Mouse (Mus musculus): ENCODE measurements around the gene Tnfrsf23. TPM values are rescaled to one million over a fixed set of nuclear protein-coding genes. Genes with fewer than 3 reads are reported as not detected.
"Not testable (repeated sequence)": the region's sequence is repeated elsewhere in the genome, so short reads cannot be mapped to it uniquely, and the experiment has no call there.

Gene Tnfrsf23
- polyA plus RNA-seq, 1 experiment from 2014 or later = 0.44 TPM

DNA sequence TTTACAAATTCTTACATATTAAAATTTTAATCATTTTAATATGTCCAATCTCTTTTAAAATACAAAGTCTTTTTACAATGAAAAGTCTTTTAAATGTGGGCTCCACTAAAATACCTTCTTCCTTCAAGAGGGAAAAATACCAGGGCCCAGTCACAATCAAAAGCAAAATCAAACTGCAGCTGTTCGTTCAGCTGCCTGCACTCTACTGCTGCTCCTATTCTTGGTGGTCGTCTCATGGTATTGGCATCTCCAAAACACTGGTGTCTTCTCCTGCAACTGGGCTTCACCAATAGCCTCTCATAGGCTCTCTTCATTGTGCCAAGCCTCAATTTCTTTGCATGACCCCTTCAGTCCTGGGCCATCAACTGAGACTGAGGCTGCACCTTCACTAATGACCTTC, 22.2 kb downstream of the Tnfrsf23 start:
- WGBS = 80% methylated on average over 2 of the region's 2 CpGs
- no peak overlapping the region for H3K9ac ChIP-seq (ENCODE audit: low read length)
- no peaks in the 10 kb centered on the region for H3K27me3 ChIP-seq (ENCODE audit: control insufficient read depth, insufficient read depth, low read length)
- DNase-seq (ENCODE audit: low spot score, missing footprints) = no peak
- H3K4me2 ChIP-seq = no peak overlapping the region
- ATAC-seq (ENCODE audit: low FRiP score) = no peak
- H3K36me3 ChIP-seq (ENCODE audit: control insufficient read depth, insufficient read depth, low read length) = no peaks in the 10 kb centered on the region
- no peak overlapping the region for H3K4me3 ChIP-seq (ENCODE audit: low read depth, low read length)
- no peaks in the 10 kb centered on the region for H3K4me1 ChIP-seq (ENCODE audit: control insufficient read depth, insufficient read depth, low read length)
- no peak overlapping the region for H3K27ac ChIP-seq (ENCODE audit: low read depth, low read length)
- no peaks in the 10 kb centered on the region for H3K9me3 ChIP-seq (ENCODE audit: control insufficient read depth, low read length)

DNA sequence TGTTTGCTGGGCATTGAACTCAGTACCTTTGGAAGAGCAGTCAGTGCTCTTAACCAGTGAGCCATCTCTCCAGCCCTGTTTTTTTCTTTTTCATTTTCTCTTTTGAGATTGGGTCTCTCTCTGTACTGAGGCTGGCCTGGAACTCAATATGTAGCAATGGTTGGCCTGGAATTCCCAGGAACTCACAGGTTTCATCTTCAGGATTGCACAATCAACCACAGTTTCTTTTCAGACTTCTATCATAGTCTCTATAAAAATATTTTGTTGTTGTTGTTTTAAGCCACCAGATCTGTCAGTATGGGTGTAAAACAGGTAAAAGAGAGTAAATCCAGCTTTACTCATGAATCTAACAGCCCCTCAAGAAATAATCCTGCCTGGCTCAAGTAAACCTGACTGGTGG, 24.9 kb downstream of the Tnfrsf23 start:
- ATAC-seq (ENCODE audit: low FRiP score) (no peak), DNase-seq (ENCODE audit: low spot score, missing footprints) (no peak)
- no peak overlapping the region for H3K9ac ChIP-seq (ENCODE audit: low read length)
- no peak overlapping the region for H3K4me2 ChIP-seq
- H3K27ac ChIP-seq (ENCODE audit: low read depth, low read length) = no peak overlapping the region
- H3K36me3 ChIP-seq (ENCODE audit: control insufficient read depth, insufficient read depth, low read length) = no peaks in the 10 kb centered on the region
- no peaks in the 10 kb centered on the region for H3K9me3 ChIP-seq (ENCODE audit: control insufficient read depth, low read length)
- no peaks in the 10 kb centered on the region for H3K4me1 ChIP-seq (ENCODE audit: control insufficient read depth, insufficient read depth, low read length)
- H3K27me3 ChIP-seq (ENCODE audit: control insufficient read depth, insufficient read depth, low read length) = no peaks in the 10 kb centered on the region
- no peak overlapping the region for H3K4me3 ChIP-seq (ENCODE audit: low read depth, low read length)

- H3K27ac ChIP-seq (ENCODE audit: low read depth, low read length); H3K9ac ChIP-seq (ENCODE audit: low read length); H3K9me3 ChIP-seq (ENCODE audit: control insufficient read depth, low read length); ATAC-seq (ENCODE audit: low FRiP score); H3K27me3 ChIP-seq (ENCODE audit: control insufficient read depth, insufficient read depth, low read length); H3K36me3 ChIP-seq (ENCODE audit: control insufficient read depth, insufficient read depth, low read length); H3K4me1 ChIP-seq (ENCODE audit: control insufficient read depth, insufficient read depth, low read length); DNase-seq (ENCODE audit: low spot score, missing footprints): not testable (repeated sequence)
- Histone ChIP-seq H3K4me2 (peak overlapping the region; percentile 75; the same call in 1 of the 2 replicates), H3K4me3 (ENCODE audit: low read depth, low read length) (peak overlapping the region; percentile 64; the same call in 1 of the 2 replicates)
- 50% methylated on average over 10 of the region's 10 CpGs for WGBS
These were observed 35.8 kb downstream of the Tnfrsf23 start for GRCm38 (mm10) chr7:143649769-143650346.

DNA sequence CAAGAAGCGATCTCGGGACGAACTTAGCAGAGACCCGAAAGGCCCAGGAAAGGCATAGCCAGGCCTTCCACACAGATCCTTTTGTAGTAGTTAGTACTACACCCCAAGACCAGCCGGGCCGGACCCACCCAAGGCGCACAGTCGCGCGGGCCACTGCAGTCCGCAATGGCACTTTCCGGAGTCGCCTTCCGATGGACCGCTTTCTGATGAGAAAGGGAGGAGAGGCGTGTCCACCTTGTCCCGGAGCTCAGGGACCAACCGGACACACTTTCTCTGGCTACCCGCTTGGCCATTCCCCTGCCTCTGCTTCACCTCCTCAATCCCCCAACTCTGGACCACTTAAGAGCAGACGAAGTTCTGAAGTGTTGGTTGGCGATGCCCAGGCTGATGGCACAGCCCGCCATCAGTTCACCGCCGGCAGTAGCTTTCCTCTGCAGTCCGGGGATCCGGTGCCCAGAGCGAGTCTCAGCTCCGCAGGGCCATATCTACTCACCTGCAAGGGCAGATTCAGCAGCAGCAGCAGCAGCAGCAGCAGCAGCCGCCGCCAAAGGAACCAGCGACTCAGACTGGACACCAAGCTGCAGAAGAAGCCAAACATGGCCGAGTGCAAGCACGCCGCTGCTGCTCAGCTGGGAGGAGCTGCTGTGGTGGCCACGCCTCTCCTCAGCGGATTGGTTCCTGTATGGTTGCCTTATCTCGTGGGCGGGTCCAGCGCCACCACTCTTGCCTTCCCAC, 36.5 kb downstream of the Tnfrsf23 start, which contains the start of gene Tnfrsf22:
Gene Tnfrsf22 (minus strand): TSS at position 628 of the 735 bp plus-strand sequence.
- WGBS = 2% methylated on average over 39 of the region's 39 CpGs
- ATAC-seq (ENCODE audit: low FRiP score) = peak; percentile 96
- no peak within 1 kb of the TSS for H3K27ac ChIP-seq (ENCODE audit: low read depth, low read length)

GRCm38 (mm10) chr7:143643949-143644348, 41.7 kb downstream of the Tnfrsf23 start:
- not testable (repeated sequence) for H3K4me1 ChIP-seq (ENCODE audit: control insufficient read depth, insufficient read depth, low read length); H3K4me2 ChIP-seq; H3K27ac ChIP-seq (ENCODE audit: low read depth, low read length); H3K9me3 ChIP-seq (ENCODE audit: control insufficient read depth, low read length); H3K36me3 ChIP-seq (ENCODE audit: control insufficient read depth, insufficient read depth, low read length); DNase-seq (ENCODE audit: low spot score, missing footprints); ATAC-seq (ENCODE audit: low FRiP score); H3K27me3 ChIP-seq (ENCODE audit: control insufficient read depth, insufficient read depth, low read length); H3K9ac ChIP-seq (ENCODE audit: low read length); H3K4me3 ChIP-seq (ENCODE audit: low read depth, low read length)
- WGBS = 93% methylated on average over 2 of the region's 2 CpGs

More for the DNA sequence above, 36.5 kb downstream of the Tnfrsf23 start, which contains the start of gene Tnfrsf22:
- Histone ChIP-seq H3K4me2 (peak within 1 kb of the TSS; percentile 75), H3K27me3 (ENCODE audit: control insufficient read depth, insufficient read depth, low read length) (no peaks in the 10 kb centered on the region), H3K36me3 (ENCODE audit: control insufficient read depth, insufficient read depth, low read length) (no peaks in the 10 kb centered on the region), H3K9ac (ENCODE audit: low read length) (peak within 1 kb of the TSS; percentile 77), H3K4me3 (ENCODE audit: low read depth, low read length) (peak within 1 kb of the TSS; percentile 64), H3K4me1 (ENCODE audit: control insufficient read depth, insufficient read depth, low read length) (no peaks in the 10 kb centered on the region), H3K9me3 (ENCODE audit: control insufficient read depth, low read length) (no peaks in the 10 kb centered on the region)
- DNase-seq (ENCODE audit: low spot score, missing footprints) = peak; percentile 97

DNA sequence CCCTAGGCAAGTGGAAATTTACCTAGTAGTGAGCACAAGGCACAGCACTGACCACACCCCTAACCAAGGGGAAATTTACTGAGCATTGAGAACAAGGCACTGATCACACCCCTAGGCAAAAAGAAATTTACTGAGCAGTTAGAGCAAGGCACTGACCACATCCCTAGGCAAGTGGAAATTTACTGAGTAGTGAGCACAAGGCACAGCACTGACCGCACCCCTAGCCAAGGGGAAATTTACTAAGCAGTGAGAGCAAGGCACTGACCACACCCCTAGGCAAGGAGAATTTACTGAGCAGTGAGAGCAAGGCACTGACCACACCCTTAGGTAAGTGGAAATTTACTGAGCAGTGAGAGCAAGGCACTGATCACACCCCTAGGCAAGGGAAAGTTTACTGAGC, 49.0 kb downstream of the Tnfrsf23 start:
- 87% methylated on average over 1 of the region's 1 CpGs for WGBS
- H3K4me3 ChIP-seq (ENCODE audit: low read depth, low read length) = no peak overlapping the region
- H3K27me3 ChIP-seq (ENCODE audit: control insufficient read depth, insufficient read depth, low read length) = no peaks in the 10 kb centered on the region
- DNase-seq (ENCODE audit: low spot score, missing footprints) = no peak
- no peaks in the 10 kb centered on the region for H3K9me3 ChIP-seq (ENCODE audit: control insufficient read depth, low read length)
- no peak overlapping the region for H3K9ac ChIP-seq (ENCODE audit: low read length)
- no peak overlapping the region for H3K4me2 ChIP-seq
- no peak for ATAC-seq (ENCODE audit: low FRiP score)
- H3K36me3 ChIP-seq (ENCODE audit: control insufficient read depth, insufficient read depth, low read length) = no peaks in the 10 kb centered on the region
- no peak overlapping the region for H3K27ac ChIP-seq (ENCODE audit: low read depth, low read length)
- no peaks in the 10 kb centered on the region for H3K4me1 ChIP-seq (ENCODE audit: control insufficient read depth, insufficient read depth, low read length)

- no peaks in the 10 kb centered on the region for H3K4me1 ChIP-seq (ENCODE audit: control insufficient read depth, insufficient read depth, low read length)
- H3K9ac ChIP-seq (ENCODE audit: low read length) = no peak overlapping the region
- 71% methylated on average over 2 of the region's 2 CpGs for WGBS
- no peak for ATAC-seq (ENCODE audit: low FRiP score)
- H3K4me3 ChIP-seq (ENCODE audit: low read depth, low read length) = no peak overlapping the region
- H3K27me3 ChIP-seq (ENCODE audit: control insufficient read depth, insufficient read depth, low read length) = no peaks in the 10 kb centered on the region
- no peaks in the 10 kb centered on the region for H3K36me3 ChIP-seq (ENCODE audit: control insufficient read depth, insufficient read depth, low read length)
- H3K9me3 ChIP-seq (ENCODE audit: control insufficient read depth, low read length) = no peaks in the 10 kb centered on the region
- no peak overlapping the region for H3K4me2 ChIP-seq
- no peak overlapping the region for H3K27ac ChIP-seq (ENCODE audit: low read depth, low read length)
- DNase-seq (ENCODE audit: low spot score, missing footprints) = no peak
These were observed 54.2 kb downstream of the Tnfrsf23 start for GRCm38 (mm10) chr7:143631503-143631902.

DNA sequence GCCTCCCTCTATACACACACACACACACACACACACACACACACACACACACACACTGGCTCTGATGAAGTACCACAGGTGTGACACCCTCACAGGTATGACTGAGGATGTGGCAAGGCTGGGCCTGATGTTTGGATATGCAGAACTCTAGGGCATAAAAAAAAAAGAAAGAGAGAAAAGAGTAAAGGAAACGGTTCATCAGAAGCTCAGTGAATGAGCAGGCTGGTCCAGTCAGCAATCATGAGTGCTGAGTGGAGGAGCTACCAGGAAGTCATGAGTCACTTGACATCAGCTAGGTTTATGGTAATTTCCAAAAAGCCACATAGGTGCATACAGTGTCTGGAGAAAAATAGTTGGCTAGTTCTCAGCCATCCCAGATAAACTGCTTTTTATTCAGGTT, 56.2 kb downstream of the Tnfrsf23 start:
- no peak for ATAC-seq (ENCODE audit: low FRiP score)
- WGBS = 59% methylated on average over 1 of the region's 1 CpGs

GRCm38 (mm10) chr7:143628540-143628939, 57.1 kb downstream of the Tnfrsf23 start, which contains the start of gene Tnfrsf26:
Gene Tnfrsf26, minus strand, starts transcription at chr7:143628722.
- no peaks in the 10 kb centered on the region for H3K4me1 ChIP-seq (ENCODE audit: control insufficient read depth, insufficient read depth, low read length)
- ATAC-seq (ENCODE audit: low FRiP score) = no peak
- no peak within 1 kb of the TSS for H3K4me3 ChIP-seq (ENCODE audit: low read depth, low read length)
- no peak within 1 kb of the TSS for H3K27ac ChIP-seq (ENCODE audit: low read depth, low read length)
- WGBS = 100% methylated on average over 1 of the region's 1 CpGs
- H3K4me2 ChIP-seq = no peak within 1 kb of the TSS
- DNase-seq (ENCODE audit: low spot score, missing footprints) = no peak
- no peaks in the 10 kb centered on the region for H3K36me3 ChIP-seq (ENCODE audit: control insufficient read depth, insufficient read depth, low read length)
- H3K27me3 ChIP-seq (ENCODE audit: control insufficient read depth, insufficient read depth, low read length) = no peaks in the 10 kb centered on the region
- H3K9me3 ChIP-seq (ENCODE audit: control insufficient read depth, low read length) = no peaks in the 10 kb centered on the region
- H3K9ac ChIP-seq (ENCODE audit: low read length) = no peak within 1 kb of the TSS

More for the DNA sequence above, 56.2 kb downstream of the Tnfrsf23 start:
- Histone ChIP-seq H3K9me3 (ENCODE audit: control insufficient read depth, low read length) (no peaks in the 10 kb centered on the region), H3K4me2 (no peak overlapping the region), H3K27ac (ENCODE audit: low read depth, low read length) (no peak overlapping the region), H3K27me3 (ENCODE audit: control insufficient read depth, insufficient read depth, low read length) (no peaks in the 10 kb centered on the region), H3K4me3 (ENCODE audit: low read depth, low read length) (no peak overlapping the region), H3K4me1 (ENCODE audit: control insufficient read depth, insufficient read depth, low read length) (no peaks in the 10 kb centered on the region), H3K9ac (ENCODE audit: low read length) (no peak overlapping the region), H3K36me3 (ENCODE audit: control insufficient read depth, insufficient read depth, low read length) (no peaks in the 10 kb centered on the region)
- DNase-seq (ENCODE audit: low spot score, missing footprints) = no peak
